14 mouse cellular contexts compared by ENCODE assay signal in the genomic region with DNA sequence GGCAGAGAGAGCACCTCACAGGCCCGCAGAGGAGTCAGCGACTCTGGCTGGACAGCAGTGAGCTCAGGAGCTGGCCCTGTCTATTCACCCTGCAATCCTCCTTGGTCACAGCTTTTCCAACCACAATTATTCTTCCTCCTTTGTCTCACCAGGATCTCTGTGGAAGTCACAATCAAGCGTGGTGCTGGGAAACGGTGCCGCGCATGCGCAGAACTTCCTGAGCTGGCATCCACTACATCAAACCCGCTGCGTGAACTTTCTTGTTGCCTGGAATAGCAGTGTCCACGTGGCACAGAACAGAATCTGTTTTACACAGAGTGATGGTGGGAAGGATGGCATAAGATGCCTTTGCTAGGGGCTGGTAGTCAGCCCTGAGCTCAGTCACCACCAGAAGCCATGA.
"Had no signal": no experiment of that assay in that cellular context is flagged by ENCODE, and none has a peak within 500 bp of the region (broad histone marks: within the 10 kb centered on the region; RNA-seq: fewer than 3 reads in every experiment).

No protein-coding gene starts in this region.

- H3K36me3 ChIP-seq: kidney, embryonic 15.5 days; limb, embryonic 15.5 days; liver, embryonic 12.5 days; lung, embryonic 15.5 days; midbrain, embryonic 12.5 days; neural tube, embryonic 13.5 days had no signal

- DNase-seq: kidney, adult 2 months; kidney, postnatal 14 days; layer of hippocampus, postnatal 36 days; lung, postnatal 14 days; thymus, postnatal 36 days had no signal

- H3K9me3 ChIP-seq: limb, embryonic 15.5 days had no signal

- ATAC-seq: intestine, embryonic 16.5 days; liver, embryonic 12.5 days; midbrain, embryonic 16.5 days had no signal

- H3K27me3 ChIP-seq: kidney, embryonic 15.5 days; limb, embryonic 15.5 days; liver, embryonic 12.5 days; lung, embryonic 15.5 days had no signal

- H3K4me1 ChIP-seq: kidney, embryonic 15.5 days; limb, embryonic 15.5 days; liver, embryonic 12.5 days; lung, embryonic 15.5 days; megakaryocyte, embryonic 14.5 days; neural tube, embryonic 13.5 days had no signal

- H3K4me3 ChIP-seq: kidney, embryonic 15.5 days; limb, embryonic 15.5 days; liver, embryonic 12.5 days; lung, embryonic 15.5 days; megakaryocyte, embryonic 14.5 days; midbrain, embryonic 12.5 days; neural tube, embryonic 13.5 days had no signal
